Mouse (Mus musculus) myocyte (in vitro differentiated cells): ENCODE data around the gene Try10. TPM values are rescaled to one million over a fixed set of nuclear protein-coding genes. Genes with fewer than 3 reads are reported as not detected.
"Not testable (repeated sequence)": the region's sequence is repeated elsewhere in the genome, so short reads cannot be mapped to it uniquely, and the experiment has no call there.

Experiments used
- H3K27me3 ChIP-seq: one replicate; pipeline ENCODE4 v1.6.1; 2011; ENCODE audit not compliant: control insufficient read depth, insufficient read depth, insufficient read length
- H3K36me3 ChIP-seq: one replicate; pipeline ENCODE4 v1.6.1; 2011; ENCODE audit not compliant: control insufficient read depth, insufficient read depth
- H3K4me2 ChIP-seq: one replicate; pipeline ENCODE4 v1.6.1; 2011; ENCODE audit warnings: low read depth, control low read depth
- H3K4me3 ChIP-seq: one replicate; pipeline ENCODE4 v1.5.1; 2011; ENCODE audit warnings: mild to moderate bottlenecking, control low read depth, moderate library complexity
- H3K79me2 ChIP-seq: one replicate; pipeline ENCODE4 v1.6.1; 2011; ENCODE audit not compliant: control insufficient read depth, insufficient read depth
- H3ac ChIP-seq: one replicate; pipeline ENCODE4 v1.6.1; 2011; ENCODE audit not compliant: control insufficient read depth, insufficient read length
- CEBPB ChIP-seq: IDR thresholded peaks from 2 replicates; pipeline ENCODE4 v1.6.1; 2011; ENCODE audit warnings: mild to moderate bottlenecking, moderate library complexity; ENCODE audit not compliant: poor library complexity, insufficient read depth, severe bottlenecking
- E2F4 ChIP-seq: IDR thresholded peaks from one replicate; pipeline ENCODE4 v1.6.1; 2011; ENCODE audit warnings: mild to moderate bottlenecking, control low read depth, moderate library complexity; ENCODE audit not compliant: insufficient read depth
- MAX ChIP-seq: IDR thresholded peaks from one replicate; pipeline ENCODE4 v1.6.1; 2011; ENCODE audit warnings: low read depth, mild to moderate bottlenecking, control low read depth
- MYOD1 ChIP-seq, 3 experiments: IDR thresholded peaks; one replicate each; pipeline ENCODE4 v1.6.1; 2011; ENCODE audit warnings: control low read depth in 2 of 3, low read depth in 2 of 3, mild to moderate bottlenecking in 2 of 3, moderate library complexity in 1 of 3; ENCODE audit not compliant: insufficient read length in 2 of 3, control insufficient read depth in 1 of 3
- MYOG ChIP-seq, 3 experiments: IDR thresholded peaks; one replicate each; pipeline ENCODE4 v1.6.1; 2011; ENCODE audit warnings: control low read depth in 2 of 3, low read depth in 2 of 3, mild to moderate bottlenecking in 2 of 3; ENCODE audit not compliant: insufficient read length in 2 of 3, control insufficient read depth in 1 of 3, insufficient read depth in 1 of 3
- POLR2A ChIP-seq: IDR thresholded peaks from one replicate; pipeline ENCODE4 v1.6.1; 2011; ENCODE audit warnings: low read depth, mild to moderate bottlenecking, control low read depth, moderate library complexity; ENCODE audit not compliant: insufficient read length
- POLR2AphosphoS2 ChIP-seq: IDR thresholded peaks from one replicate; pipeline ENCODE4 v1.6.1; 2011; ENCODE audit warnings: low read depth, control low read depth; ENCODE audit not compliant: insufficient read length
- REST ChIP-seq: IDR thresholded peaks from one replicate; pipeline ENCODE4 v1.6.1; 2011; ENCODE audit warnings: mild to moderate bottlenecking, control low read depth, moderate library complexity; ENCODE audit not compliant: insufficient read depth, insufficient read length
- SRF ChIP-seq: IDR thresholded peaks from one replicate; pipeline ENCODE4 v1.6.1; 2011; ENCODE audit warnings: low read depth; ENCODE audit not compliant: control insufficient read depth, insufficient read length
- TCF12 ChIP-seq: IDR thresholded peaks from one replicate; pipeline ENCODE4 v1.6.1; 2011; ENCODE audit warnings: mild to moderate bottlenecking, control low read depth; ENCODE audit not compliant: poor library complexity, insufficient read depth, severe bottlenecking
- TCF3 ChIP-seq: IDR thresholded peaks from one replicate; pipeline ENCODE4 v1.6.1; 2011; ENCODE audit warnings: low read depth, control low read depth; ENCODE audit not compliant: insufficient read length
- USF1 ChIP-seq: IDR thresholded peaks from one replicate; pipeline ENCODE4 v1.6.1; 2011; ENCODE audit warnings: low read depth, mild to moderate bottlenecking, control low read depth, moderate library complexity
- polyA plus RNA-seq: library from polyadenylated mRNA; unstranded; fragments of >200 nt; fragmentation: generic; extraction: Trizol; gene quantifications from one replicate; pipeline ENCODE4 v1.2.1, GENCODE M21; 2012; ENCODE audit warnings: missing spikeins

The Try10 gene
- not detected for polyA plus RNA-seq

GRCm38 (mm10) chr6:41353932-41354331 lies at the start of gene Try10:
Try10 (plus strand) TSS chr6:41354105.
- Histone ChIP-seq H3K4me2 (no peak within 1 kb of the TSS), H3K4me3 (no peak within 1 kb of the TSS), H3K36me3 (no peaks in the 10 kb centered on the region), H3K27me3 (no peaks in the 10 kb centered on the region), H3ac (no peak within 1 kb of the TSS), H3K79me2 (no peaks in the 10 kb centered on the region)
- TF ChIP-seq REST (no peak), MAX (no peak), TCF3 (no peak), USF1 (no peak), POLR2A (no peak), CEBPB (no peak), TCF12 (no peak), MYOG (IDR thresholded peaks at IDR 0.05; ENCODE audit: control insufficient read depth in 1 of 3, insufficient read depth in 1 of 3, insufficient read length in 2 of 3, low read depth in 2 of 3) (no peak), E2F4 (no peak), POLR2AphosphoS2 (no peak), MYOD1 (IDR thresholded peaks at IDR 0.05; ENCODE audit: control insufficient read depth in 1 of 3, insufficient read length in 2 of 3, low read depth in 2 of 3) (no peak), SRF (no peak)

DNA sequence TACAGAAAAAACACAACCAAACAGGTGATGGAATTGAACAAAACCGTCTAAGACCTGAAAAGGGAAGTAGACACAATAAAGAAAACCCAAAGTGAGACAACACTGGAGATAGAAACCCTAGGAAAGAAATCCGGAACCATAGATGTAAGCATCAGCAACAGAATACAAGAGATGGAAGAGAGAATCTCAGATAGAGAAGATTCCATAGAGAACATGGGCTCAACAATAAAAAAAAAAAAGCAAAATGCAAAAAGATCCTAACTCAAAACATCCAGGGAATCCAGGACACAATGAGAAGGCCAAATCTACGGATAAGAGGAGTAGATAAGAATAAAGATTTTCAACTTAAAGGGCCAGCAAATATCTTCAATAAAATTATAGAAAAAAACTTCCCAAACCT lies 37.2 kb upstream of the Try10 start, which contains the start of gene Try5:
Gene Try5 (minus strand): TSS at position 101 of the 400 bp plus-strand sequence.
- H3K36me3 ChIP-seq, H3ac ChIP-seq, H3K79me2 ChIP-seq, H3K4me3 ChIP-seq, H3K27me3 ChIP-seq, H3K4me2 ChIP-seq: not testable (repeated sequence)

DNA sequence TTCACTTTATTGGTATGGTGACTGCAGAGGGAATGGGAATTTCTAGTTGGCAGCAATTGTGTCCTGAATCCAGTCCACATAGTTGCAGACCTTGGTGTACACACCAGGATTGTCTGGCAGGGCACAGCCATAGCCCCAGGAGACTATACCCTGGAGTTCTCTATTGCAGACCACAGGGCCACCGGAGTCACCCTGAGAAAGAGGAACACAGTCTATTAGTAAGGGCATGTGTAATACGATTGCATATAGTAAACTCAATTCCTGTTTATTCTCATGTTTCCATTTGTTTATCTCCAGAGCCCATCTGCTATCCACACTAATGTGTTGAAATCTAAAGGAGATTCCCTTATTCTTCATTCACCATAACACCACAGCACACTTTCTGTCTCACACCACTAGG lies 19.9 kb downstream of the Try10 start:
- not testable (repeated sequence) for H3K4me3 ChIP-seq, H3K36me3 ChIP-seq, H3ac ChIP-seq, H3K4me2 ChIP-seq, H3K79me2 ChIP-seq, H3K27me3 ChIP-seq

- not testable (repeated sequence) for H3K4me3 ChIP-seq, H3K27me3 ChIP-seq, H3K4me2 ChIP-seq, H3K36me3 ChIP-seq, H3ac ChIP-seq, H3K79me2 ChIP-seq
Observed at GRCm38 (mm10) chr6:41377578-41377977, 23.7 kb downstream of the Try10 start, which contains the start of gene Prss3. Prss3 (minus strand) TSS chr6:41377678.

- Histone ChIP-seq H3K36me3 (no peaks in the 10 kb centered on the region), H3ac (no peak overlapping the region), H3K4me2 (no peak overlapping the region), H3K4me3 (no peak overlapping the region), H3K27me3 (no peaks in the 10 kb centered on the region), H3K79me2 (no peaks in the 10 kb centered on the region)
- TF ChIP-seq CEBPB: no peak
- no peak for TF ChIP-seq E2F4
- TF ChIP-seq TCF3: no peak
- no peak for TF ChIP-seq TCF12
- TF ChIP-seq POLR2A: no peak
- no peak for TF ChIP-seq MAX
- no peak for TF ChIP-seq POLR2AphosphoS2
Observed at GRCm38 (mm10) chr6:41386781-41387180, 32.9 kb downstream of the Try10 start.

- not testable (repeated sequence) for H3K36me3 ChIP-seq, H3K79me2 ChIP-seq, H3K4me2 ChIP-seq, H3K4me3 ChIP-seq, H3K27me3 ChIP-seq, H3ac ChIP-seq
Observed at GRCm38 (mm10) chr6:41391640-41392039, 37.7 kb downstream of the Try10 start.

- H3K4me2 ChIP-seq, H3K36me3 ChIP-seq, H3K27me3 ChIP-seq, H3K79me2 ChIP-seq, H3ac ChIP-seq, H3K4me3 ChIP-seq: not testable (repeated sequence)
Observed at GRCm38 (mm10) chr6:41392056-41392455, 38.2 kb downstream of the Try10 start, which contains the start of gene Gm5771. Gm5771 (plus strand) TSS chr6:41392356.

Other genes with a start within 250 kb of the Try10 start
- not detected for gene Try4, start 51.8 kb upstream of the Try10 start, polyA plus RNA-seq
- 34.1 TPM for gene Try5, start 37.3 kb upstream of the Try10 start, polyA plus RNA-seq
- not detected for gene Prss3, start 23.6 kb downstream of the Try10 start, polyA plus RNA-seq
- not detected for gene Gm5771, start 38.3 kb downstream of the Try10 start, polyA plus RNA-seq
- gene Gm10334, start 92.0 kb downstream of the Try10 start, polyA plus RNA-seq: not detected
- gene Prss1, start 104.8 kb downstream of the Try10 start, polyA plus RNA-seq: not detected
- gene Prss2, start 167.7 kb downstream of the Try10 start, polyA plus RNA-seq: 0.14 TPM